Mouse (Mus musculus): ENCODE results near the gene Bid.

DNA sequence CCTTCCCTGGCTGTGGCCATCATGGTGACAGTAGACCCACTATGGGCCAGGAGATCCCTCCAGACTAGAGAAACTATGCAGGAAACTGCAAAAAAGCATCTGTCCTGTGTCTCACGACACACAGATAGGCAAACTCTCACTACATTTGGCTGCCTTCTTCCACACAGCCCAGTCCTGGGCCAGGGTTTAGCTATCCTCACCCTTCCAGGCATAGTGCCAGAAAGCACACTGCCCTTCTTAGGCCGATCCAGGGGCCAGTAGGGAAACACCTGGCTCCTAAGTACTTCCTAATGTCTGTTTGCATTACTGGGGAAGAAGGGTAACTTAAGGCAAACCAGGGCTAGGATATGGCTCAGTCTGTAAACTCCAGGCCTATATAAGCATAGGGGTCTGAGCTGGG, 3.7 kb downstream of the Bid start:
- TF ChIP-seq CTCF (conservative IDR thresholded peaks at IDR 0.05; ENCODE audit: insufficient read depth, insufficient read length, low read depth, low read length) (no peak), POLR2A (IDR thresholded peaks at IDR 0.05; ENCODE audit: low read depth, low read length) (no peak)
